Mouse (Mus musculus) lung, postnatal 25 days (tissue): Measurements from ENCODE around the gene Fam234b.

Experiments
- DNase-seq: peaks from one replicate; pipeline ENCODE4 v3.0.0; 2022; ENCODE audit warnings: low spot score

Gene Fam234b

GRCm38 (mm10) chr6:135183961-135184360 is 13.8 kb upstream of the Fam234b start:
- DNase-seq = peak; percentile 35

GRCm38 (mm10) chr6:135187076-135187917 is 10.5 kb upstream of the Fam234b start:
- DNase-seq = no peak

DNA sequence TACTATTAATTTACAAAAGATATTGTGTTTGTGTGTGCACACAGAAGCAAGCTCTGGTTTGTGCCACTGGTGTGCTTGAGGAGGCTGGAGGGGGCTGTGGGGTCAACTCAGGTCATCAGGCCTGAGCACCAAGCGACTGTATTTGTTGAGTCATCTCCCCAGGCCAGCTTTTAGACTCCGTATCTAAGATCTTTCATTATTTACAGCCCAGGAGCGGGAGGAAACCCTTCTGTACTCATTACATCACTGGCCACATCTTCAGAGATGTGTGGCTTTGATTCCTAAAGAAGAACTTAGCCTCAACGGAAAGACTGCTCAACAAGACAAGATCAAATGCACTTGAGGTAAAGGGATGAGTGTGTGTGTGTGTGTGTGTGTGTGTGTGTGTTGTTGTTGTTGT is 9.1 kb upstream of the Fam234b start:
- no peak for DNase-seq

DNA sequence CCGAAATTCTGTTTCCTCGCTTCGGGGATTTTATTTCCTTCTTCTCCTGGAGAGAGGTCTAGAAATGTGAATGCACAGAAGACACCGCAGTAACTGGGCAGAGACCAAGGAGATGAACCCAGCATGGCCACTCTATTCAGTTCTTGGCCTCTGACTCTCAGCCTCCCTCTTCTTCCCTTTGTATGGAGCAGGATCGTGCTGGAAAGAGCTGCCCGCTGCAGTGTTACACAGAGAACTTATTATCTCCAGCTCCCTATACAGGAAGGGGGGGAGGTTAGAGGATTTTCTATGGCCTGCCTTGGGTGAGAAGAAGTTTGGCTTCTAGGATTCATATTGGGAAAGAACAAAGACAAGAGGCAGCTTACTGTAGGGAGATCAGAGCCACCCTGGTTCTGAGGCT is 7.7 kb upstream of the Fam234b start:
- DNase-seq = no peak

DNA sequence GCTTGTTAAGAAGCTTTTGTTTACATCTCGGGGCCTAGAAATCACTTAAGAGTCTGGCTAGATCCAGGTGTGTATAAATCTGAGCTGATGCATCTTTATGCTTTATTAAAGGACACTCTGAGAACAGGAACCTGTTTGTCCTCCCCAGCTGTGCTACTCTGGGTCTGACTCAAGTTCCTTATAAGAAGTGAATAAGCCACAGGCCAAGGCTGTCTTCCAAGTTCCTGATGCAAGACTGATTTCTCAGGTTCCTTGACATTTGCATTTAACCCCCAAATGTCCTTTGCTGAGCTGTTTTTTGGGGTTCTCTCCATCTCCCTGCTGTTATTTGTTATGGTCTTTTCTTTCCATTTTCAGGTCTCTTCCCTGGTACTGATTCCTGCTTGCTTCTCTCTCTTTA is 5.9 kb upstream of the Fam234b start:
- no peak for DNase-seq

DNA sequence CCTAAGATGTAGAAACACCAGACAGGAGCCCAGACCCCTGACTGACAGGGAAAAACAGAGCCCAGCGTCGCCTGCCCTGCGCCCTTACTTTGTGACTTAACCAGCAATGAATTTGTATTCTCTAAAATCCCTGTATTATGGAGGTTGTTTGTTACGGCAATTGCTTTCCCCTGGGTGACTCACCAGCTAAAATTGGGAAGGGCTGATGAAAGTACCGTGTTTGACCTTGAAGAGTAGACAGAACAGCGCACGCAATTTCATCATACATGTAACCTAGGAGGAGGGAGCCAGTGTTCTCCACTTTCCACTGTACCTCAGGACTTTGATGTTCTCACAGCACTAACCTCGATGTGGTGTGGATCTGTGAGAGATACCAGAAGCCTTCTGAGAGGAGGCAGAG is 4.8 kb upstream of the Fam234b start:
- no peak for DNase-seq

- DNase-seq = no peak
Measured at GRCm38 (mm10) chr6:135193733-135194132, 4.0 kb upstream of the Fam234b start.

DNA sequence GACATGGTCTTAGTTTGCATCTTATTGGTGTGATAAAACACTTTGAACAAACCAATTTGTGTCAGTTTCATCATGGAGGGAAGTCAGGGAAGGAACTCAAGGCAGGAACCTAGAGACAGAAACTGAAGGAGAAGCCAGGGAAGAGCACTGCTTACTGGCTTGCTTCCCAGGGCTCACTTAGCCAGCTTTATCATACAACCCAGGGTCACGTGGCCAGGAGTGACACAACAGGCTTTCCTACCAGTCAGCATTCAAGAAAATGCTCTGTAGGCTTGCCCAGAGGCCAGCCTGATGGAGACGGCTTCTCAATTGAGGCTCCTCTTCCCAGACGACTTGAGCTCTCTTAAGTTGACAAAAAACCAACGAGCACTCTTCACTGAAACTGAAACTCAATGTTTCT is 2.9 kb upstream of the Fam234b start:
- no peak for DNase-seq

DNA sequence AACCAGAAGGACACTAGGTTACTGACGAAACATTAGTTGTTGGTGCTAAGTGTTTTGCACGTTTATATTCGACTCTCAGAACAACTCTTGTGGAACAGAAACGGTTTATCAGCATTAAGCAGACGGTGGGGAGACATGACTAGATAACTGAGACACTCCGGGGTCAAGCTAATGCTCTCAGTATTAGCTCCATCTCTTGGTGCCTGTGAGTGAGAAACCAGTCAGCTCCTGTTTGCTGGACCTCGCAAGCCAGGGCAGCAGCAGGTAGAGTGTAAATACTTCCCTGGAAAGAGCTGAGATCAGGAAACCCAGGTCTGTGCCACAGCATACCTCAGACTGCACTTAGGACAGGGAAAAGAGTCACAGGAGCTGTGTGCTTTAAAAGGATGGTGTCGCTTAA is 1.1 kb upstream of the Fam234b start:
- no peak for DNase-seq

GRCm38 (mm10) chr6:135197446-135197845 is 331 bp upstream of the Fam234b start:
- DNase-seq = no peak

DNA sequence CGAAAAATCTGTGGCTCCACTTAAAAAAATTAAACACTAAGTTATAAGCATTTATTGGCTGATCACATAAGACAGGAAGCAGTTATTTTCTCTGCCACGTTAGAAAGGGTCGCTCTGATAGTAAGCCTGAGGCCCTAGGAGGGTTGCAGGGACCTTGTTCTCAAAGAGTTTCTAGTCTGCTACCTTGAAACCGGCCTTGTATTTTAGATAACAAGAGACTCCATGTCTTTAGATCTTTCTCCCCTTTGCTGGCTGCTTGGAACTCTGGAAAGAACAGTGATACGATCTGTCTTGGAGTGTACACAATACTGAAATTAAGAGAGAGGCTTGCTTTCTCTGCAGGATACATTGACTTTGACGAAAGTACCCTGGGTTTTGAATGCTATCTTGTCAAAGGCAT is 949 bp downstream of the Fam234b start:
- DNase-seq = no peak

DNA sequence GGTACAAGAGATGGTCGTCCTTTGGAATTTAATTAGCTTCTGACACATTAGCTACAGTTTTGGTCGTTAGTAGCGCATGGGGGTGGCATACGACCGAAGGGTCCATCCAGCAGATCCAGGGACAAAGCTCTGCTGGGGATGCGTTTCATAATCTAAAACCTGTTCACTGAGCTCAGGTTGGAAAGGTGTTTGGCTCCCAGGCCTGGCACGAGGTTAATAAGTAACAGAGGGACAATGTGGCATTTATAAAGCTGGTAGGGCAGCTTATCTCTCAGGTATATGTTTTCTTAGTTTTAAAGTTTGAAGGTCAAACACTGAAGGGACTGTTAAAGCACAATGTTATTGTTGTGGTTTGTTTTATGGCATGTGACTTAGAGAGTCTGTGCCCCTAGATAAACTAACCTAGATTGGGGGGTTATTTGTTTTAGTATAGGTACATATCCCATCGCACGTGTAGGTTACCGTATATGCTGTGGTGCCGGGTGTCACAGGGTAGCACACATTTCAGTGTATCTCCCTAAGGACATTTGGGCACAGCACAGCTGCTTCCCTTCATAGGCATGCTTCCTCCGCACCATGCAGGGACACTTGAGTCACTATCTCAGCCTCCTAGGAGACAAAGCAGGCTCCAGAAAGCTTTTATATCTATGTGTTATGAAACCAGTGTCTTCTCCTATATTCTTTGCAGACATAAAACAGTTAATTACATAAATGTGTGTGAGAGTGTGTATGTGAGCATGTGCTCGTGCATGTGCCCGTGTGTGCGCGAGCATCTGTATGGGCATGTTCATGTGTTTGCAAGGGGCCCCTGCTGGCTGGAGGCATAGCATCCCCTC is 2.6 kb downstream of the Fam234b start:
- DNase-seq = peak; percentile 21

GRCm38 (mm10) chr6:135202668-135203067 is 4.9 kb downstream of the Fam234b start:
- DNase-seq = no peak

GRCm38 (mm10) chr6:135203737-135204136 is 6.0 kb downstream of the Fam234b start:
- DNase-seq = no peak

DNA sequence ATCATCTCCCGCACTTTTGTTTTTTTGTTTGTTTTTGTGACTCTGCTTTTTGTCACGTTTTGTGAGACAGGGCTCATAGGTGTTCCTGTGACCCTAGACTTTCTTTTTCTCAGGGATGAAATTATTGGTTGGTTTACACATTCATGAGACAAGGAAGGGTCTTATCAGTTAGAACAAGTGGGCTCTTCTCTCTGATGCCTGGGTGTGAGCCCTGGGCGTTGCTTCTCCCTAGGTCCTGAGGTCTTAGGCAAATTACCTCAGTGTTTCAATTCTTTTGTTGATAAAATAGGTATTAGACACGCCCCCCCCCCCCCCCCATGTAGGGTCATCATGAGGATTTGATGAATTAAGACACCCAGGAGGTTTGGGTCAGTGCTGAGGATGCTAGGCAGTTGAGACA is 7.1 kb downstream of the Fam234b start:
- DNase-seq = no peak

DNA sequence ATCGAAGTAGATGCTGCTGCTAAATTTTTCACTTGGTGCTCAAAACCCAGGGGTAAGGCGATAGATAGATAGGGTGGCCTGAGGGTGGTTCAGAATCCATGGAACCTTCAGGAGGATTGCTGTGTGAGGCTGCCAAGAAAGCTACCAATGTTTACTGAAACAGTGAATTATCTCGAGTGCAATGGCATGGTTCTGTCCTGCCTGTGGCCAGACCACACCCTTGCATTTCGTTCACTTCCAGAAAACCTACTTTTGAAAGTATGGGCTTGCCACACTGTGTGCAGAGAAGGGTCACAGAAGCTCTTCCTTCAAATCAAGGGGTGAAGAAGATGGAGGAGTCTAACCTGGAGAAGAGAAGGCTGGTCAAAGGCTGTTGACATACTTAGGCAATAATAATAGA is 8.0 kb downstream of the Fam234b start:
- DNase-seq = no peak

DNA sequence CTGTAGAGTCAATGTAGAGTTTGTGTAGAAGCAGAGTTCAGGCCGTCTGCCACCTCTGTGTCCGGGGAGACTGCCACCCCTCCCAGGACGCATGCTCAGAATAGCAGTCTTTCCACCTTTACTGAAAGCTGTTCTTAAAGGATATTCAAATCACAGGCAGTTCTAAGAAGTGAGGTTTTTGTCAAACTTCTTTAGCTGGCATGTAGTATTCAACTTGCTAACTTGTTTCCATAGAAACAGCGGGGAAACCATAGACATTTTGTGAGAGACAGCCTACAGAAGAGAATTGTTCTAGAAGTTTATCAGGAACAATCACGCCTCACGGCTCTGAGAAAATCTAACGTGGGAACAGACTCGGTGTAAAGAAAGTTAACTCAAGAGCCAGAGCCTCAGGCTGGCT is 9.1 kb downstream of the Fam234b start:
- DNase-seq = no peak

GRCm38 (mm10) chr6:135211169-135211568 is 13.4 kb downstream of the Fam234b start:
- no peak for DNase-seq

- DNase-seq = no peak
Measured at GRCm38 (mm10) chr6:135212666-135213065, 14.9 kb downstream of the Fam234b start.

- DNase-seq = no peak
Measured at GRCm38 (mm10) chr6:135218330-135218729, 20.6 kb downstream of the Fam234b start.

DNA sequence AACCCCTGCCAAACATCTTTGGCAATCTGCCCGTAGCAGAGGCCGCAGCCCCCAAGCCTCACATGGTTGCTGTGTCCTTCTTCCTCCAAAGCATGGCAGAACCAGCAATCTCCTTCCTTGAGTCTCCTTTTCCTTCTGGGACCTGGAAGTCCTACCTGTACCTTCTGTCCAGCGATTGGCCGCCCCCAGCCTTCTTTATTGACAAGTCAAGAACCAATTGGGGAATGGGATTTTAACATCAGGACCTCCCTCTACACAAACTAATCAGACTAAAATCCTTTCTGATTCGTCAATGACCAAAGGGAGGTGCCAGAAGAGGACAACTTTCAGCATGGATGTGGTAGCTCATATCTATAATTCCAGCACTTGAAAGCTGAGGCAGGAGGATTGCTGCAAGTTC is 22.1 kb downstream of the Fam234b start:
- DNase-seq = no peak

DNA sequence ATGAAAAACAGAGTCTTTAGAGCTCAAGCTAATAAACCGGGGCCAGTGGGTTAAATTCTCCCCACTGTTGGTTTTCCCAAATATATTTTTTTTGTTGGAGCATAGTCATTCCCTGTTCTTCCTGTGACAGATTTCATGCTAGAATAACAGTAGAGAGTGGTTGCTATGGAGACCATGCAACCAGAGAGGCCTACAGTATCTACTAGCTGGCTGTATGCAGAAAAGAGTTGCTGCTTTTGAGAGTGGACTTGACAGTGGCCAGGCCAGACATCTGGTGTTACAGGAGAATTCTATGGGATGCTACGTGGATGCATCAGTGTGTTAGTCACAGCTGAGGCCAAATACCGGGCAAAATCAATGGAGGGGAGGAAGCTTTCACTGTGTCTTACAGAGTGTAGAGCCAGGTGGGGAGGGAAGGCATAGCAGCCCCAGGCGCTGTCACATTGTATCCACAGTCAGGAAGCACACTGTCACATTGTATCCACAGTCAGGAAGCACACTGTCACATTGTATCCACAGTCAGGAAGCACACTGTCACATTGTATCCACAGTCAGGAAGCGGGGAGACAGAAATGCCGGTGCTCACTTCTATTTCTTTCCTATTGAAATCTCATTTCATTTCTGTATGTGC is 26.1 kb downstream of the Fam234b start:
- DNase-seq = no peak

- peak; percentile 16 for DNase-seq
Measured at GRCm38 (mm10) chr6:135228465-135228941, 30.7 kb downstream of the Fam234b start.
